Mouse (Mus musculus): ENCODE data around the gene Zfp110. TPM values are rescaled to one million over a fixed set of nuclear protein-coding genes. Genes with fewer than 3 reads are reported as not detected.
"Not testable (repeated sequence)": the region's sequence is repeated elsewhere in the genome, so short reads cannot be mapped to it uniquely, and the experiment has no call there.

The Zfp110 gene
- polyA plus RNA-seq, 1 experiment from 2014 or later: 39.7 TPM

DNA sequence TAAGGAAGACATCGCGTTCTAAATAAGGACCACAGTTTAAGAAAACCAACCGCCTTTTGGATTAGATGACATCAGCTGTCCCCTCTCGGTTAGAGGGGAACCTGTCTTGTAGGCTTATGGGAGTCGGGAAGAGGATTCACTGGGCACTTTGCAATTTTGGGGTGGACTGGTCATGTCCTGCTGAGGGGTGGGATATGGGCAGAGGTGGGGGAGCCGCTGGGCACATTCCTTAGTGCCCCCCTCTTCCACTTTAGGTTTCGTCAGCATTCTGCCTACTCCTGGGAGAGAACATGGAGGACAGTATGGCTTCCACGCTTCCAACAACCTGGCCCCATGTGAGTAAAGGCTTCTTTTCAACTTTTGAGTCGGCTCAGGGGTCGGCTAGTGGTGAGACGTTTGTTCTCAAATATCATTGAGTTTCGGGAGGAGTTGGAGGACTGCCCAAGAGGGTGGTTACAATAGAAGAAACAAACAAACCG is 671 bp downstream of the Zfp110 start:
- H3K4me3 ChIP-seq (replicated peaks): peak overlapping the region; percentile 61
- H3K27ac ChIP-seq (replicated peaks): peak overlapping the region; percentile 85
- peak overlapping the region; percentile 55 for H3K4me2 ChIP-seq (replicated peaks)
- peak overlapping the region; percentile 56 for H3K9ac ChIP-seq
- peaks cover 31% of the 10 kb centered on the region for H3K9me3 ChIP-seq (replicated peaks)
- no peaks in the 10 kb centered on the region for H3K27me3 ChIP-seq
- peaks cover 41% of the 10 kb centered on the region for H3K36me3 ChIP-seq
- H3K4me1 ChIP-seq: 0 out of 2 replicates have a peak, but pooled peaks cover 10% of the 10 kb centered on the region
- ATAC-seq (ENCODE audit: insufficient number of reproducible peaks, low FRiP score, low TSS enrichment, low read depth): no peak
- 32% methylated on average over 13 of the region's 13 CpGs for WGBS

DNA sequence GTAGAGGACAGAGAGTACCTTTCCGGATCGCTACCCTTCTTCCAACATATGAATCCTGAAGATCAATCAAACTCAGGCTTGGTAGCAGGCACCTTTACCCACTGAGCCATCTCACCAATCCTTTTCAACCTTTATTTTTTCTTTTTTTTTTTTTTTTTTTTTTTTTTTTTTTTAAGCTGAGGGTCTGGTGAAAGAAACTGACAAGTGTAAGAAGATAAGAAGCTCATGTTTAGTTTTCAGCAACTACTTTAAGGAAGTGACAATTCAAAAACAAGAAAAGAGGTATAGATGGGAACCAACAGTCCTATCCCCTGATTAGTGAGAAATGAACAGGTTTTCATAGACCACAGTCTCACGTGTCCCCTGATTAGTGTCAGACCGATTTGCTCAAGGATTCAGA is 1.2 kb downstream of the Zfp110 start:
- ATAC-seq (ENCODE audit: insufficient number of reproducible peaks, low FRiP score, low TSS enrichment, low read depth): no peak
- H3K9ac ChIP-seq: no peak overlapping the region
- H3K36me3 ChIP-seq: peaks cover 46% of the 10 kb centered on the region
- no peak overlapping the region for H3K27ac ChIP-seq (replicated peaks)
- peaks cover 36% of the 10 kb centered on the region for H3K9me3 ChIP-seq (replicated peaks)
- 0 out of 2 replicates have a peak, but pooled peaks cover 10% of the 10 kb centered on the region for H3K4me1 ChIP-seq
- 90% methylated on average over 4 of the region's 4 CpGs for WGBS
- H3K27me3 ChIP-seq: no peaks in the 10 kb centered on the region
- peak overlapping the region; percentile 55 for H3K4me2 ChIP-seq (replicated peaks)
- H3K4me3 ChIP-seq (replicated peaks): peak overlapping the region; percentile 61

DNA sequence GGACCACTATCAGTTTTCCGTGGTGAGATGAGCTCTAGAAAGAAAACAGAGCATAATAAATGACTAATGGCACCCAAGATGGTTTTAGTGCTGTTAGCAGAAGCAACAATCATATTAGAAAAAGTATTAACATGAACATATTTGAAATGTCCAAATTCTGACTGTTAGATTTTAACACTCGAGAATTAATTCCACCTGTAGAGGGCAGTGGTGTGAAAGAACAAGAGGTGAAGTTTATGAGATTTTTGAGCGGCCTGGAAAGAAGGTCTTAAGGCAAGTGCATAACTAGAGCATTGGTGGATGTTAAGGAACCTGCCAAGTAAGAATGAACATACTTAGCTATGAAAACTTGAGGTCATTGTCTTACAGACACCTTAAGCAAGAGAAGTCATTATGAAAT is 39.7 kb downstream of the Zfp110 start:
- Histone ChIP-seq H3K4me3 (replicated peaks) (no peak overlapping the region), H3K36me3 (no peaks in the 10 kb centered on the region), H3K9ac (no peak overlapping the region), H3K27me3 (no peaks in the 10 kb centered on the region), H3K27ac (replicated peaks) (no peak overlapping the region), H3K9me3 (replicated peaks) (peaks cover 4% of the 10 kb centered on the region; the same call in 1 of the 2 replicates), H3K4me1 (no peaks in the 10 kb centered on the region), H3K4me2 (replicated peaks) (no peak overlapping the region)
- 15% methylated on average over 3 of the region's 3 CpGs for WGBS
- ATAC-seq (ENCODE audit: insufficient number of reproducible peaks, low FRiP score, low TSS enrichment, low read depth): no peak

DNA sequence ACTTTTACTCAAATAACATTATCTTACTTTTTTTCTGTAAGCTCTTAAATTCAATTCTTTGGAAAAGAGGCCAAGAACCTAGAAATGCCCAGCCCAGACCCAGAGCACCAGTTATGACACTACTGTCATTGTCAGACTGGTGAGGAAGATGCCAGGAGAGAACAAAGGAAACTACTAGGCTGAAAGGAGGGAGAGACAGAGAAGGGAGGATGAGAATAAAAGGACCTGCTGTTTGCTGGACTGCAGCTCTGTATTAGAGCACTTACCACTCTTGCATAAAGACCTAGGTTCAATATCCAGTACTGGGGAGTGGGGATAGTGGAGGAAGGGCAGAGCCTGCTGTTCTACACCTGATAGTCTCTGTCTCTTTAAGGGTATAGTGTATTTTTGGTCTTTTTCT is 45.5 kb downstream of the Zfp110 start:
- no peak overlapping the region for H3K4me3 ChIP-seq (replicated peaks)
- H3K27me3 ChIP-seq: no peaks in the 10 kb centered on the region
- no peak for ATAC-seq (ENCODE audit: insufficient number of reproducible peaks, low FRiP score, low TSS enrichment, low read depth)
- no peak overlapping the region for H3K27ac ChIP-seq (replicated peaks)
- H3K9ac ChIP-seq: no peak overlapping the region
- H3K4me1 ChIP-seq: peaks cover 8% of the 10 kb centered on the region
- H3K36me3 ChIP-seq: peaks cover 6% of the 10 kb centered on the region; the same call in 1 of the 2 replicates
- no peak overlapping the region for H3K4me2 ChIP-seq (replicated peaks)
- H3K9me3 ChIP-seq (replicated peaks): no peaks in the 10 kb centered on the region

DNA sequence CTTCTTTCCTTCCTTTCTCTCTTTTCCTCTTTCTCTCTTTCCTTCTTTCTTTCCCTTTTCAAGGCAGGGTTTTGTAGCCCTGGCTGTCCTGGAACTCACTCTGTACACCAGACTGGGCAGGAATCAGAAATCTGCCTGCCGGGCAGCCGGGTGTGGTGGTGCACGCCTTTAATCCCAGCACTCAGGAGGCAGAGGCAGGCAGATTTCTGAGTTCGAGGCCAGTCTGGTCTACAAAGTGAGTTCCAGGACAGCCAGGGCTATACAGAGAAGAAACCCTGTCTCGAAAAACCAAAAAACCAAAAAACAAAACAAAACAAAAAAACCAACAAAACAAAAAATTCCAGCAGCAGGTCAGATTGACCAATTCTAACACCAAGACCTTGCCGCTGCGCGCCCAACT is 45.9 kb downstream of the Zfp110 start:
- Histone ChIP-seq H3K9ac (0 out of 2 replicates have a peak overlapping the region, but pooled peaks have one; percentile 4), H3K36me3 (peaks cover 10% of the 10 kb centered on the region), H3K4me3 (replicated peaks) (peak overlapping the region; percentile 75), H3K4me2 (replicated peaks) (peak overlapping the region; percentile 83)
- ATAC-seq (ENCODE audit: insufficient number of reproducible peaks, low FRiP score, low TSS enrichment, low read depth); H3K9me3 ChIP-seq (replicated peaks); H3K4me1 ChIP-seq; H3K27me3 ChIP-seq; H3K27ac ChIP-seq (replicated peaks): not testable (repeated sequence)
- WGBS: 39% methylated on average over 8 of the region's 8 CpGs

DNA sequence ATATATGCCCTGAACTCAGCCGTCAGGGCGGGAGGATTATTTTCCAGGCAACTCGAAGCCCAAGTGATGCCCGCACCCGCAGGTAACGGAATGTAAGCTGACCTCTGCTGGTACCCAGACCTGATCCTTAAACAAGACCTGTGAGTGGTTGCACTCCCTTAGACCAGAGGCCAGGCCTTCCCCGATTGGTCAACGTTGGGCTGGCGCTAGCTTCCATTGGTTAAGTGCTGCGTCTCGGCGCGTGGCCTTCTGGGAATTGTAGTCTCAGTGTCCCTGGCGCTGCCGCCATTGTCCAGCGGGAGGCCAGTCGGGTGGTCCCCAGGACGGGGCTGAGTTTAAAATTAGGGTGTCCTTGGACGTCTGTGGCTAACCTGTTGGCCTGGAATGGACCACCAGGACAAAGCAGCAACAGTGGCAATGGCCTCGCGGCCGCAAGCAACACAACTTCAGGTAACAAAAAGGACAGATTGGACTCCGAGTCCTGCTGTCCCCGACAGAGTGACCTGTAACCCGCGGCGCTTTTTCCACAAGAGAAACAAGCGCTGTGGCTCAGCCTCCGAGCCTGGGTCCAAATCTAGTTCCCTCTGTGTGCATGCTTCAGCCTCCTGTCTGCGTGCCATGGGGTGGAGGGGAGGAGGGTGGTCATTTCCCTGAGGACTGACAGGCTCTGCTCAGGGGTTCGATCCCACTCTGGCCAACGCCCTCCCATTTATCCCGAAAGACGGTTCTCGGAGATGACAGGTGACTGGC is 46.5 kb downstream of the Zfp110 start, which contains the start of gene Zfp128:
Zfp128 (plus strand) TSS at position 267 of the 750 bp plus-strand sequence.
- H3K4me1 ChIP-seq: peaks cover 8% of the 10 kb centered on the region
- no peaks in the 10 kb centered on the region for H3K9me3 ChIP-seq (replicated peaks)
- no peak within 1 kb of the TSS for H3K27ac ChIP-seq (replicated peaks)
- H3K27me3 ChIP-seq: no peaks in the 10 kb centered on the region
- under 1% methylated on average over 35 of the region's 35 CpGs for WGBS
- H3K4me3 ChIP-seq (replicated peaks): peak within 1 kb of the TSS; percentile 75
- peak; percentile 99 for ATAC-seq (ENCODE audit: insufficient number of reproducible peaks, low FRiP score, low TSS enrichment, low read depth)
- H3K36me3 ChIP-seq: peaks cover 16% of the 10 kb centered on the region
- H3K9ac ChIP-seq: peak within 1 kb of the TSS; percentile 76
- H3K4me2 ChIP-seq (replicated peaks): peak within 1 kb of the TSS; percentile 83

DNA sequence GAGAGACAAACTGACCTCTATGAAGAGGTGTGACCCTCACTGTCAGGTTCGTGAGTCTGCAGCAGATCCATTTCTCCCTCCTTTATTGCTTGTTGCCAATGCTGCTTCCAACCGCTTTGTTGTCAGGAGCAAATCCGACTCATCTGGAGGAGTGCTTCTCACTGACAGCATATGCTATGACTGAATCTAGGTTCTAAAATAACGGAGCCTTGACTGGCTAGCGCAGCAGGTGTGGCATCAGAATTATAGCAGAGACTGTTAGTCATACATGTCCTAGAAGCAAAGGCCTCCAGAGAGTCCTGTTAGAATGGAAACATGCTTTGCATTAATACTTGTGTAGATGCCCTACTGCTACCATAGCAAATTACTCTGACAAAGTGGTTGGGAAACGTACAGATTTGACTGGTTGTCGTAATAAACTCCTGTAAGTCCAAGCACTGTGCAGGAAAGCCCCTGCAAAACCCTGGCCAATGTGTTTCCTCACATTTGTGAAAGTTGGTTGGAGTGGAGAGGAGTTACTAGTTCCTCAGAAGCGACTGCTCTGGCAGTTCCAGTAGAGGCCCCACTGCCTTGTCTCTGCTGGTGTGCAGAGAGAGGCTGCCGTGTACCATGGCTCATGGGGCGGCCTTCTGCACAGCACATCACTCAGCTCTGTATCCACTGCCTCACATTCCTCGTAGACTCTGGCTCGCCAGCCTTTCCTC is 52.2 kb downstream of the Zfp110 start:
- Histone ChIP-seq H3K4me2 (replicated peaks) (no peak overlapping the region), H3K27me3 (no peaks in the 10 kb centered on the region), H3K4me1 (peaks cover 5% of the 10 kb centered on the region), H3K27ac (replicated peaks) (no peak overlapping the region), H3K9me3 (replicated peaks) (no peaks in the 10 kb centered on the region), H3K9ac (no peak overlapping the region), H3K36me3 (peaks cover 61% of the 10 kb centered on the region), H3K4me3 (replicated peaks) (no peak overlapping the region)
- no peak for ATAC-seq (ENCODE audit: insufficient number of reproducible peaks, low FRiP score, low TSS enrichment, low read depth)
- WGBS: 90% methylated on average over 12 of the region's 12 CpGs

DNA sequence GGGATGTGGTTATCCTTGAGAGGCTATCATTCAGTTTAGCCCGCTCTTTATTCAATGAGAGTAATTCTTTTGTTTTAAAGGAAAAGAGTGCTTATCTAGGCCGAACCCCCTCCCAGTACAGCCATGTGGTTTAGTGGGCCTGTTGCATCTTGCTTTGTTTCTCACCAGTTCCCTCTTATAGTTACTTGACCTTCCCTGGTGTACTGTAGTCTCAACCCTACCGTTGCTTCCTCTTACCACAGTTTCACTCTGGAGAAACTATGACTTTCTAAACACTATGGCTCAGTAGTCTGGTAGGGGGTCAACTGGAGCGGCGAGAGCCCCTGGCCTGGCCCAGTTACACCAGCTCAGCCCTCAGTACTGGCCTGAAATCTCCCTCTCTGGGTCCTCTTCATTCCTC is 53.0 kb downstream of the Zfp110 start:
- Histone ChIP-seq H3K4me2 (replicated peaks) (no peak overlapping the region), H3K4me3 (replicated peaks) (no peak overlapping the region), H3K9me3 (replicated peaks) (no peaks in the 10 kb centered on the region), H3K27me3 (no peaks in the 10 kb centered on the region), H3K27ac (replicated peaks) (no peak overlapping the region), H3K36me3 (peaks cover 61% of the 10 kb centered on the region), H3K4me1 (no peaks in the 10 kb centered on the region), H3K9ac (no peak overlapping the region)
- ATAC-seq (ENCODE audit: insufficient number of reproducible peaks, low FRiP score, low TSS enrichment, low read depth): no peak
- WGBS: 90% methylated on average over 5 of the region's 5 CpGs

DNA sequence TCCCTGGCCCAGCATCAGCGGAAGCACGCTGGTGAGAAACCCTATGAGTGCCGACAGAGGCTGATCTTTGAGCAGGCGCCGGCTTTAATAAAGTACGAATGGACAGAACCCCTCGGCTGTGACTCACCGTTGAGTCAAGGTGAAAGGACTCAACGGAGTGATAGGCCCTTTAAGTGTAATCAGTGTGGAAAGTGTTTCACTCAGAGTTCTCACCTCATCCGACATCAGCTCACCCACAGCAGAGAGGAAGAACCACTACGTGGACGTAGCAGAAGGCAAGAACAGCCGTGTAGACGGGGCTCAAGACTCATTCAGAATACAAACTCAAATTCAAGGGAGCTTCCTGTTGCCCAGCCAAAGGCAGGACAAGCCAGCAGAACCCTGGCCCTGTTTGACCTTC is 56.4 kb downstream of the Zfp110 start:
- no peak overlapping the region for H3K4me2 ChIP-seq (replicated peaks)
- peaks cover 46% of the 10 kb centered on the region for H3K36me3 ChIP-seq
- no peaks in the 10 kb centered on the region for H3K4me1 ChIP-seq
- H3K9ac ChIP-seq: no peak overlapping the region
- no peaks in the 10 kb centered on the region for H3K27me3 ChIP-seq
- ATAC-seq (ENCODE audit: insufficient number of reproducible peaks, low FRiP score, low TSS enrichment, low read depth): no peak
- H3K4me3 ChIP-seq (replicated peaks): no peak overlapping the region
- no peak overlapping the region for H3K27ac ChIP-seq (replicated peaks)
- WGBS: 92% methylated on average over 14 of the region's 14 CpGs
- no peaks in the 10 kb centered on the region for H3K9me3 ChIP-seq (replicated peaks)

DNA sequence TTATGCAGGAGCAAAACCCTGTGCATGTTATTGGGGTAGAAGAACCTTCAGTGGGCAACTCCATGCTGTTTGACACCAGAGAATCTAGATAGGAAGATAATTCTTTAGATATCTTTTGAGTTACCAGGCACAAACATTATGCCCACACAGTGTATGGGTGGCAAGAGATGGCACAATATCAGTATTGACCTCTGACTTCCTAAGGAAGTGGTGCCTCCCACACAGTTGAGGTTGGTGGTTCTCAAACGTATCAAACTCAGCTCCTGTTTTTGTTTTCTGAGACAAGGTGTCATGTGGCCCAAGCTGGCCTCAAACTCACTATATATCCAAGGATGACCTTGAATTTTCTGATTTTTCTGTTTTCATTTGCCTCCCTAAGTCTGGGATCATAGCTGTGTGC is 56.8 kb downstream of the Zfp110 start:
- no peaks in the 10 kb centered on the region for H3K4me1 ChIP-seq
- H3K27ac ChIP-seq (replicated peaks): no peak overlapping the region
- no peaks in the 10 kb centered on the region for H3K27me3 ChIP-seq
- no peak overlapping the region for H3K9ac ChIP-seq
- H3K4me2 ChIP-seq (replicated peaks): no peak overlapping the region
- ATAC-seq (ENCODE audit: insufficient number of reproducible peaks, low FRiP score, low TSS enrichment, low read depth): no peak
- 71% methylated on average over 1 of the region's 1 CpGs for WGBS
- H3K9me3 ChIP-seq (replicated peaks): no peaks in the 10 kb centered on the region
- H3K36me3 ChIP-seq: peaks cover 42% of the 10 kb centered on the region
- H3K4me3 ChIP-seq (replicated peaks): no peak overlapping the region

DNA sequence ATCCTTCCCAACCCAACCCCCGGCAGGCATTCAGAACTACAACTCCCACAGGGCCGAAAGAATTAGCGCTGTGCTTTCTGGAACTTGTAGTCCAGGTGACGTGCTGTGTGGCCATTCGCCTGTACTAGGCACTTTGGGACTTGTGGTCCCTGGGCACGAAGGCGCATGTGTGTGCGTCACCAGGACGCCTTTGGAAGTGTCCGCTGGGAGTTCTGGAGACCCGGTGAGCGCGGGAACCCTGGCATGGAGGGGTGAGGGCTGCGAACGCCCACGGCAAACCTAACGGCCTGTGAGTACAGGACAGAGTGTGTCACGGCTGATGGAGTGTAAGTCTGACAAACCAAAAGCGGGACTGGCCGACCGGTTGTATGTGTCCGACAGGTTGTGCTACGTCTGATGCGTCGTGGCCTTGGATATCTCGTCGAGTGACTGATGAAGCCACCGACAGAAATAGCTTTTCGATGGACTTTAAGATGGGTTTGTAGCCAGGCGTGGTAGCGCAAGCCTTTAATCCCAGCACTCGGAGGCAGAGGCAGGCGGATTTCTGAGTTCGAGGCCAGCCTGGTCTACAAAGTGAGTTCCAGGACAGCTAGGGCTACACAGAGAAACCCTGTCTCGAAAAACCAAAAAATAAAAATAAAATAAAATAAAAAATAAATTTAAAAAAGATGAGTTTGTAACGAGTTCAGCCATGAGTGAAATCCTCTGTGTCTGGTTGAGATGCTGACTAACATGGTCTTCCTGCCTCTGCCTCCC is 63.3 kb downstream of the Zfp110 start, which contains the start of gene Zscan22:
Zscan22 (plus strand) TSS at position 161 of the 756 bp plus-strand sequence.
- Histone ChIP-seq H3K9ac (peak within 1 kb of the TSS; percentile 64), H3K9me3 (replicated peaks) (no peaks in the 10 kb centered on the region), H3K27me3 (no peaks in the 10 kb centered on the region), H3K27ac (replicated peaks) (0 out of 2 replicates have a peak within 1 kb of the TSS, but pooled peaks have one; percentile 48), H3K4me1 (peaks cover 8% of the 10 kb centered on the region; the same call in 1 of the 2 replicates), H3K4me2 (replicated peaks) (peak within 1 kb of the TSS; percentile 50), H3K36me3 (no peaks in the 10 kb centered on the region), H3K4me3 (replicated peaks) (peak within 1 kb of the TSS; percentile 78)
- peak; percentile 97 for ATAC-seq (ENCODE audit: insufficient number of reproducible peaks, low FRiP score, low TSS enrichment, low read depth)
- 5% methylated on average over 36 of the region's 36 CpGs for WGBS
